Mouse (Mus musculus): ENCODE data around the gene Naif1. TPM values are rescaled to one million over a fixed set of nuclear protein-coding genes. Genes with fewer than 3 reads are reported as not detected.

Naif1 gene
- polyA plus RNA-seq, 1 experiment from 2014 or later: 8.2 TPM

DNA sequence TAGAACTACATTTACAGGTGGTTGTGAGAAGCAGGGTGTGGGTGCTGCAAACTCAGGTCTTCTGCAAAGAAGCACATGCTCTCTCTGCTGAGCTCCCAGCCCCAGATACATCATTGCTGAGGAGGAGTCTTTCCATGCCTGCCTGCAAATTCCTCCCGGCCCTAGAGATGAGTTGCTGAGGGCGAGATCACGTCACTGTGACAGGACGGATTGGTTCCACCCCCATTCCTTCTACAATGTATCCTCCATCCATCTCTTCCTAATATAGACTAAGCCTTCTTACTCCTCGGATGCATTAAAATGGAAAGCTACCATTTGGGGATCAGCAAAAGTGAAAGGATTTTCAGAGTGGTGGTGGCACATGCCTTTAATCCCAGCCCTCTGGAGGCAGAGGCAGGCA is 24.7 kb upstream of the Naif1 start:
- ATAC-seq (ENCODE audit: low FRiP score, low TSS enrichment): no peak
- Histone ChIP-seq H3K36me3 (ENCODE audit: insufficient read depth, low read length) (peaks cover 2% of the 10 kb centered on the region; the same call in 1 of the 2 replicates), H3K4me1 (ENCODE audit: insufficient read depth, low read length) (peaks cover 58% of the 10 kb centered on the region), H3K27ac (ENCODE audit: low read length) (peak overlapping the region; percentile 90; the same call in 1 of the 2 replicates), H3K4me3 (ENCODE audit: low read length) (no peak overlapping the region), H3K4me2 (replicated peaks; ENCODE audit: low read depth, low read length) (no peak overlapping the region), H3K9ac (replicated peaks; ENCODE audit: low read length) (no peak overlapping the region), H3K9me3 (ENCODE audit: low read length) (no peaks in the 10 kb centered on the region), H3K27me3 (ENCODE audit: insufficient read depth, low read length) (no peaks in the 10 kb centered on the region)
- 59% methylated on average over 5 of the region's 5 CpGs for WGBS

- WGBS: 86% methylated on average over 1 of the region's 1 CpGs
- H3K36me3 ChIP-seq (ENCODE audit: insufficient read depth, low read length): no peaks in the 10 kb centered on the region; the same call in 1 of the 2 replicates
- no peak overlapping the region for H3K9ac ChIP-seq (replicated peaks; ENCODE audit: low read length)
- H3K27ac ChIP-seq (ENCODE audit: low read length): no peak overlapping the region
- peaks cover 62% of the 10 kb centered on the region for H3K4me1 ChIP-seq (ENCODE audit: insufficient read depth, low read length)
- H3K4me3 ChIP-seq (ENCODE audit: low read length): no peak overlapping the region
- no peaks in the 10 kb centered on the region for H3K9me3 ChIP-seq (ENCODE audit: low read length)
- no peaks in the 10 kb centered on the region for H3K27me3 ChIP-seq (ENCODE audit: insufficient read depth, low read length)
- no peak overlapping the region for H3K4me2 ChIP-seq (replicated peaks; ENCODE audit: low read depth, low read length)
- no peak for ATAC-seq (ENCODE audit: low FRiP score, low TSS enrichment)
Observed at GRCm38 (mm10) chr2:32426141-32426540, 24.1 kb upstream of the Naif1 start.

GRCm38 (mm10) chr2:32427720-32428119 is 22.5 kb upstream of the Naif1 start:
- Histone ChIP-seq H3K27me3 (ENCODE audit: insufficient read depth, low read length) (no peaks in the 10 kb centered on the region), H3K4me1 (ENCODE audit: insufficient read depth, low read length) (peaks cover 64% of the 10 kb centered on the region), H3K9me3 (ENCODE audit: low read length) (no peaks in the 10 kb centered on the region), H3K27ac (ENCODE audit: low read length) (peak overlapping the region; percentile 72), H3K4me2 (replicated peaks; ENCODE audit: low read depth, low read length) (peak overlapping the region; percentile 40), H3K36me3 (ENCODE audit: insufficient read depth, low read length) (no peaks in the 10 kb centered on the region), H3K9ac (replicated peaks; ENCODE audit: low read length) (no peak overlapping the region), H3K4me3 (ENCODE audit: low read length) (0 out of 2 replicates have a peak overlapping the region, but pooled peaks have one; percentile 0)
- ATAC-seq (ENCODE audit: low FRiP score, low TSS enrichment): no peak
- WGBS: 77% methylated on average over 5 of the region's 5 CpGs

DNA sequence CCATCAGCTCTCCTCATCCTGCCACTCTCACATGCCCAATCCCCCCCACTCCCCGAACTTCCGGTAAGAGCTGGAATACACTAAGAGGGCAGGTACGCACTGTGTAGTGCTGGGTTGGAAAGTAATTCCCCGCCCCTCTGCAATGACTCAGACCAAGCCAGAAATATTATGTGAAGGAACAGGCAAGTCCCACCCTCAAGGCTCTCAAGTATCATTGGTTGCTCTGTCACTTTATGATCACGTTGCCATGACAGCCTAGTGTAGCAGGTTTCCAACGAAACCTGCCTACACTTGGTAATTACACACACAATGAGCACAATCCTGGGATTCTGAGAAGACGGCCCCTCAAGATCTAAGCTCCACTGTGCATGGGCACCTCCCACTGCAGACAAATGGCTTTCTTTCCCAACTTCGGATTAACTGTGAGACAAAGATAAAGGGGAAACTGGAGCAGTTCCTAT is 22.0 kb upstream of the Naif1 start:
- Histone ChIP-seq H3K27ac (ENCODE audit: low read length) (peak overlapping the region; percentile 72), H3K4me1 (ENCODE audit: insufficient read depth, low read length) (peaks cover 59% of the 10 kb centered on the region), H3K4me3 (ENCODE audit: low read length) (0 out of 2 replicates have a peak overlapping the region, but pooled peaks have one; percentile 10), H3K36me3 (ENCODE audit: insufficient read depth, low read length) (no peaks in the 10 kb centered on the region), H3K4me2 (replicated peaks; ENCODE audit: low read depth, low read length) (peak overlapping the region; percentile 40), H3K9me3 (ENCODE audit: low read length) (no peaks in the 10 kb centered on the region), H3K9ac (replicated peaks; ENCODE audit: low read length) (0 out of 2 replicates have a peak overlapping the region, but pooled peaks have one; percentile 15), H3K27me3 (ENCODE audit: insufficient read depth, low read length) (no peaks in the 10 kb centered on the region)
- WGBS: 17% methylated on average over 8 of the region's 8 CpGs
- peak; percentile 77 for ATAC-seq (ENCODE audit: low FRiP score, low TSS enrichment)

DNA sequence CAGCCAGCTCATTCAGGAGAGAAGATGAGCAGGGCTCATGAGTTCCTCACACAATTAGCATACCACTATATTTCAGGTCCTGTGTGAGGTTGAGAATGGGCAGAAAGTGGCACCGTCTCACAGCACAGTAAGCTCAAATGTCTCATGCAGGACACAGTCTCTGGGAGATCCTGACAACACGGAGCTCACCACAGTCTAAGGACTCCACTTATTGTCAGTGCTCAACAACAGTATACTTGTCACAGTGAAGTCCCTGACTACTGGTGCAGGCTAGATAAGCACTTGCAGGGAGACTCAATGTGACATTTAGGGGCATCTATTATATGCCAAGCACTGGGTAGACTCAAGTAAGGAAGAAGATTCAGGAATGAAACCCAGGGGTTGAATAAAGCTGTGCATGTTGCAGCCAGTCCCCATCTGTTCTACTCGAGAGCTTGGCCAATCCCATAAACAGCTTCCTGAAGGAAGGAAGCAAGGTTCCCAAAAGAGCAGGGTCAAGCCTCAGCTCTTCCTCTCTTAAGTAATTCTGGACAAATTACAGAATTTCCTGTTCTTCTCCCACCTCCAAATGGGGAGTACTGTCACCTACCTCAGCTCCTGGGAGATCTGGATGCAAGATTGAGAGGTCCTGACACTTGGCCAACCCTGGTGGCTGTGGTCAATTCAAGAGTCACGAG is 20.9 kb upstream of the Naif1 start:
- Histone ChIP-seq H3K9ac (replicated peaks; ENCODE audit: low read length) (no peak overlapping the region), H3K27ac (ENCODE audit: low read length) (peak overlapping the region; percentile 72; the same call in 1 of the 2 replicates), H3K4me2 (replicated peaks; ENCODE audit: low read depth, low read length) (peak overlapping the region; percentile 40; the same call in 1 of the 2 replicates), H3K4me1 (ENCODE audit: insufficient read depth, low read length) (peaks cover 51% of the 10 kb centered on the region), H3K36me3 (ENCODE audit: insufficient read depth, low read length) (no peaks in the 10 kb centered on the region), H3K4me3 (ENCODE audit: low read length) (no peak overlapping the region), H3K27me3 (ENCODE audit: insufficient read depth, low read length) (no peaks in the 10 kb centered on the region), H3K9me3 (ENCODE audit: low read length) (no peaks in the 10 kb centered on the region)
- ATAC-seq (ENCODE audit: low FRiP score, low TSS enrichment): no peak
- WGBS: 60% methylated on average over 4 of the region's 4 CpGs

GRCm38 (mm10) chr2:32430701-32431676 is 19.3 kb upstream of the Naif1 start:
- H3K36me3 ChIP-seq (ENCODE audit: insufficient read depth, low read length): no peaks in the 10 kb centered on the region
- no peaks in the 10 kb centered on the region for H3K27me3 ChIP-seq (ENCODE audit: insufficient read depth, low read length)
- H3K4me1 ChIP-seq (ENCODE audit: insufficient read depth, low read length): peaks cover 40% of the 10 kb centered on the region
- H3K9ac ChIP-seq (replicated peaks; ENCODE audit: low read length): peak overlapping the region; percentile 70
- H3K27ac ChIP-seq (ENCODE audit: low read length): peak overlapping the region; percentile 85
- ATAC-seq (ENCODE audit: low FRiP score, low TSS enrichment): peak; percentile 94
- H3K9me3 ChIP-seq (ENCODE audit: low read length): no peaks in the 10 kb centered on the region
- WGBS: 7% methylated on average over 18 of the region's 18 CpGs
- H3K4me2 ChIP-seq (replicated peaks; ENCODE audit: low read depth, low read length): peak overlapping the region; percentile 67
- peak overlapping the region; percentile 52 for H3K4me3 ChIP-seq (ENCODE audit: low read length)

GRCm38 (mm10) chr2:32436686-32437372 is 13.4 kb upstream of the Naif1 start:
- H3K4me2 ChIP-seq (replicated peaks; ENCODE audit: low read depth, low read length): no peak overlapping the region
- no peak overlapping the region for H3K4me3 ChIP-seq (ENCODE audit: low read length)
- peak overlapping the region; percentile 5; the same call in 1 of the 2 replicates for H3K9ac ChIP-seq (replicated peaks; ENCODE audit: low read length)
- H3K4me1 ChIP-seq (ENCODE audit: insufficient read depth, low read length): peaks cover 30% of the 10 kb centered on the region
- H3K27ac ChIP-seq (ENCODE audit: low read length): peak overlapping the region; percentile 77
- no peaks in the 10 kb centered on the region for H3K9me3 ChIP-seq (ENCODE audit: low read length)
- ATAC-seq (ENCODE audit: low FRiP score, low TSS enrichment): peak; percentile 82; the same call in 1 of the 2 replicates
- no peaks in the 10 kb centered on the region for H3K36me3 ChIP-seq (ENCODE audit: insufficient read depth, low read length)
- WGBS: 50% methylated on average over 3 of the region's 3 CpGs
- H3K27me3 ChIP-seq (ENCODE audit: insufficient read depth, low read length): no peaks in the 10 kb centered on the region

DNA sequence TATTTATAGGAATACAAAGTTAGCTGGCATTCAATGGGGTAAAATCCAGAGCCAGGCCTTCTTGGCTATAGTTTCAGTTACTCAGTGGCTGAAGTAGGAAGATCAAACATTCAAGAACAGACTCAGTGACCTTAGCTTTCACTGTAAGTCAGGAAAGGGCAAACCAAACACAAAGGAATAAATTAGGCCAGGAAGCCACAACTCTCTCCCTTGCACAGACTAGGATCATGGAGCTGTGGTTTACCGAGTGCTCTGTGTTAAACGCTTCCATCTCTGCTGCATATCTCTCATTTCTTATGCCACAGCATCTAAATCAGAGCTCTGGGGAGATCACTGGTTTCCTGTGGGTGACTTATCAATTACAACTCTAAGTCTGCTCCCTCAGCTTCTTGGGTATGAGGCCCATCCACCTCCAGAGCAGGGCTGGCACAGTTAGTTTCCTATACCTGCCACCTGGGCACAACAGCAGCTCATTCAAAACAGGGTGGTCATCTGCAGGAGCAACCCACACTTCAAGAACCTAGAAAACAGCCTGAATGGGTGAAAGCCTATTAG is 12.6 kb upstream of the Naif1 start:
- WGBS: 67% methylated on average over 2 of the region's 2 CpGs
- Histone ChIP-seq H3K27ac (ENCODE audit: low read length) (peak overlapping the region; percentile 77), H3K27me3 (ENCODE audit: insufficient read depth, low read length) (no peaks in the 10 kb centered on the region)

GRCm38 (mm10) chr2:32438733-32439132 is 11.5 kb upstream of the Naif1 start:
- 80% methylated on average over 3 of the region's 3 CpGs for WGBS
- no peaks in the 10 kb centered on the region for H3K36me3 ChIP-seq (ENCODE audit: insufficient read depth, low read length)
- H3K4me1 ChIP-seq (ENCODE audit: insufficient read depth, low read length): peaks cover 30% of the 10 kb centered on the region
- H3K4me3 ChIP-seq (ENCODE audit: low read length): no peak overlapping the region
- no peak overlapping the region for H3K9ac ChIP-seq (replicated peaks; ENCODE audit: low read length)
- no peaks in the 10 kb centered on the region for H3K27me3 ChIP-seq (ENCODE audit: insufficient read depth, low read length)
- no peak overlapping the region for H3K27ac ChIP-seq (ENCODE audit: low read length)
- ATAC-seq (ENCODE audit: low FRiP score, low TSS enrichment): no peak
- H3K4me2 ChIP-seq (replicated peaks; ENCODE audit: low read depth, low read length): no peak overlapping the region
- H3K9me3 ChIP-seq (ENCODE audit: low read length): no peaks in the 10 kb centered on the region

More for the DNA sequence above, 12.6 kb upstream of the Naif1 start:
- H3K9ac ChIP-seq (replicated peaks; ENCODE audit: low read length): peak overlapping the region; percentile 5
- H3K4me2 ChIP-seq (replicated peaks; ENCODE audit: low read depth, low read length): no peak overlapping the region
- no peak for ATAC-seq (ENCODE audit: low FRiP score, low TSS enrichment)
- H3K9me3 ChIP-seq (ENCODE audit: low read length): no peaks in the 10 kb centered on the region
- H3K36me3 ChIP-seq (ENCODE audit: insufficient read depth, low read length): no peaks in the 10 kb centered on the region
- H3K4me1 ChIP-seq (ENCODE audit: insufficient read depth, low read length): peaks cover 30% of the 10 kb centered on the region
- H3K4me3 ChIP-seq (ENCODE audit: low read length): no peak overlapping the region

All from kidney, embryonic 16.5 days (tissue).